Mouse (Mus musculus) adrenal gland, adult 8-10 months (tissue): ENCODE data around the gene Pgap3. TPM values are rescaled to one million over a fixed set of nuclear protein-coding genes. Genes with fewer than 3 reads are reported as not detected.

Experiments used
- DNase-seq: peaks from one replicate; pipeline ENCODE4 v3.0.0; 2022
- total RNA-seq, 4 experiments: library from RNA; stranded (reverse); gene quantifications; 2 replicates each; pipeline ENCODE4 v1.2.4; 2022

Gene Pgap3
- total RNA-seq, result 10 to 100 TPM in 1 of 4 experiments, 1 to 10 TPM in 3; 5.7 to 10.5 (median 7.5) TPM

DNA sequence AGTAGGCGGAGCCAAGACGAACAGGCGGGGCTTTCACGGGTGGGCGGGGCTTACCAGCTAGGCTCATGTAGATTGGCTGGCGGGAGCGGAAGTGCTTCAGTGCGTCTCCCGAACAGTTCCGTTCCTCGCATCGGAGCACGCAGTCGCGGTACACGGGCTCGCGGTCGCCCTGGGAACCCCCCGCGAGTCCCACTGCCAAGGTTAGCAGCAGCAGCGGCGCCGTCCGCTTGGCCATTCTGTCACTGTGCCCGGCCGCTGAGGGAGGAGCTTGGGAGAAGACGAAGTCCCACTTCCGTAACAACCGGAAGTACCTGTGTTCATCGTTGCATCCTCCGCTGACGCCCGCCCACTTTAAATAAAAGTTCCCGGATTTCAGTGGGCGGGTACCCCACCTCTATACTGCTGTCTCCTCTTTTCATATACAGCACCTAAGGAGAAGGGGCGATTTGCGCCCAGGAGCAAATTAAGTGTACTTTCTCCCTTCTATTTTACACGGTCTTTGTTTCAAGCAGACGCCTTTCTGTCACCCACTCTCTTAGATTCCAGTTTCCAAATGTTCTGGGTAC, at the start of gene Pgap3:
TSS of gene Pgap3 (minus strand) at position 330 of the 566 bp plus-strand sequence.
- peak; percentile 84 for DNase-seq

DNA sequence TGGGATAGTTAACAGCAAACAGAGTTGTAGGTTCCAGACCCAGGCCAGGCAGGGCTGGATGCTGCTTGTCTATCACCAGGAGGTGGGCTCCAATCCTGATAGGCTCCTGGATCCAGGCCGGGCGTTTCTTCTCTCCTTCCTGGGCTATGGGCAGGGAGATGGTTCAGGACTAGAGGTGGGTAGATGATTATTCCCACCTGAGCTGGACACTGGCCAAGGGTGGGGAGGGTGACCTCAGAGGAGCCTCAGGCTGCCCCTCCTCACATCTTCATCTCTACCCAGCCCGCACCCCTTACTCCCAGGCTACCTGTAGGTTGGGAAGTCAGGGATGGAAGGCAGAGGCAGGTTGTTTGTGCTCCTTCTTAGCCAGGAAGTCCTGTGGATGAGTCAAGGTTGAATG, 49.1 kb upstream of the Pgap3 start:
- no peak for DNase-seq

DNA sequence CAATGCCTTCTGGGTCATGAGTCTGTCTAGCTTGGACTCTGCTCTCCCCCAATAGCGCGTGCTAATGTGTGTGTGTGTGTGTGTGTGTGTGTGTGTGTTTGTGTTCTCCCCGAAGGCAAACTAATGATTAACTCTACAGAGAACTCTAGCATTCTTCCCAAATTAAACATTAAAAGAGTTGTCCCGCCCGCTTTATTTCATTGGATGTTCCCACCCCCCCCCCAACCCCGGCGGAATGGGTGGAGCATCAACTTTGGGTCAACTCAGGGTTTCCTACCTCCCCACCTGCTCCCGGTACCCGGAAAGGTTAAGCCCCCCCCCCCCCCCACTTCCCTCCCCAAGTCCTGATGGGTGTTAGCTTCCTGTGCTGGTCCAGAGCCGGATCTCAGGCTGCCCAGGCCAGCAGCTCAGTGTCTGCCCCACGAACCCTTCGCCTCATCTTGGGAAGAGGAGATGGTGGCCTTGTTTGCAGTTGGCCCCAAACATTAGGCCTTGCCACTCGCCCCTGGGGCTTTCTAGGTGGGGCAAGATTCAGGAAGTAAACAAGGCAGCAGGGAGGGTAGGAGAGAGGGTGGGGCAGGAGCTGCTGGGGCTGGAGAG, 48.0 kb upstream of the Pgap3 start:
- DNase-seq, result no peak

DNA sequence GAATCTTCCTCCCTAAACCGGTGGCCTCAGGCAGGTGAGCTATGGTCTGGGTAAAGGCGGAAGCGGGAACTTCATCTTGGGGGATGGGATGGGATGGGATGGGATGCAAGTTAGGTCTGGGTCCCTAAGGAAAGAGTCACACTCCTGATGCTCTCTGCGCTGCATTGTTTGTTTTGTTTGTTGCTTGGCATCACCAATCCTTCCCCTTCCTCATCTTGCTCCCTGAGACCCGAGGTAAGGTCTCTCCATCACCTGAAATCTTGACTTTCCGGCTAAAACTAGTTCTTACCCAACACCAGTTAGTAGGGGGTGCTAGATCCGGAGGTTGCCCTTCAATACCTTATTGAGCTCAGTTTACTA, 47.2 kb upstream of the Pgap3 start:
- DNase-seq, result no peak

DNA sequence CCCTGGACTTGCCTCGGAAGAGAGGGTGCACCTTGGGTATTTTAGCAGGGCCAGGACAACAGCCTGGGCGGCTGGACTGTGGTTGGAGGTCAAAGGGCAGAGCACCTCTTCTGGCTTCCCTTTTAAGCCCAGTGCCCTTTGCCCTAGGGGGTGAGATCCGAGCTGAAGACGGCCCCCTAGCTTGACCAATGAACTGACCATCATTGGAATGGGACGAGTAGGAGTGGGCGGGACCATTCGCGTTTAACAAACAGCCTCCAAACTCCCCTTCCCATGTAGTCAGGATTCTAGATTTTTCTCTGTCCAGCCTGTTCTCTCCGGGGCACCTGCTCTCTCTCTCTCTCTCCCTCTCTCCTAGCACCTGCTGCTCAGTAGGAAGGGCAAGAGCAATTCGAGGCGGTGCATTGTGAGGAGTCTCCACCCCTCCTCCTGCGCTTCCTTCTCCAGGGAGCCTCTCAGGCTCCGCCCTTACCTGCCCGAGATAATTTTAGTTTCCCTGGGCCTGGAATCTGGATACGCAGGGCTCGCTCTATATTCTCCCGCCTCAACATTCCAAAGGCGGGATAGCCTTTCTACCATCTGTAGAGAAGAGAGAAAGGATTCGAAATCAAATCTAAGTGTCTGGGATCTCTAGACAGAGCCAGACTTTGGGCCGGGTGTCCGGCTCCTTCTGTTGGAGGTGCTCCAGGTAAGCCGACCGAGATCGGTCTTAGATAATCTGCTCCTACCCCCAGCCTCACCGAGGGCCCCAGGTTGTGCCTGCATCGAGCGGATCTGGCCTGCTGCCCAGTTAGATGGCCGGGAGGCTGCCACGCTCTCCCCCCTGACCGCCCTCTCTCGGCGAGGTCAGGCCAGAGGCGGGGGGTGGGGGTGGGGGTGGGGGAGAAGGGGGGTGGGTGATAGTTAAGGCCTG, 46.5 kb upstream of the Pgap3 start:
- no peak for DNase-seq

DNA sequence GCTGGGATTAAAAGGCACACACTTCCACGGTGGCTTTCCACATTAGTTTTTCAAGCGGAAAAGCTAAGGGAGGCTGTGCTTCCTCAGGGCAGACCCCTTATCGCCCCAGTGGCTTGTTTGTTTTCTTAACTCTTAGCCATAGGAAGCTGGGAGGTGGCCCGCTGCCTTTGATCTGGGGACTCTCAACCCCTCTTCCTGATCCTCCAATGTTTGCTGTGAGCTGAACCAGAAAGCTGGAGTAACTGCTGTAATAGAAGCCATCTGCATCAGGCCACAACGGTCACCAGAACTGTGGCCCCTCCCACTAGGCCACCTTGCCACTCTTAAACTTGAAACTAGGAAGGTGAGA, 45.9 kb upstream of the Pgap3 start, which contains the start of gene Grb7:
TSS of gene Grb7 (plus strand) at position 182 of the 349 bp plus-strand sequence.
- no peak for DNase-seq

DNA sequence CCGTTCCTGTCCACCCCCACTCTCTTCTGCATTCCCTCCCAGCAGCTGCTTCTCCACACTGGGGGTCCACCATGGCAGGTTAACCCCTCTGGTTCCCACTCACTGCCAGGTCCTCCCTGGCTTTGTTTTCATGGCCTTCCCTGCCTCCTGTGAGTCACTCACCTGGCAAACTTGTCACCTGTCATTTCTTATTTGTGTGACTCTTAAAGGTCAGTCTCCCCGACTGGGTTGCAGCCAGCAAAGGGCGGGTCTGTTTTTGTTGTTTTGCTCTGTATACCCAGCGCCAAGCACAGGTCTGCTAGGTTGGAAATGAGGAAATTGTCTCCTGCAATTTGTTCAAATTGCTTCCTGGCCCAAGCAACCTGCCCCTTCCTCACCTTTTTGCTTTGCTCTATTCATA, 45.4 kb upstream of the Pgap3 start:
- DNase-seq, result no peak

DNA sequence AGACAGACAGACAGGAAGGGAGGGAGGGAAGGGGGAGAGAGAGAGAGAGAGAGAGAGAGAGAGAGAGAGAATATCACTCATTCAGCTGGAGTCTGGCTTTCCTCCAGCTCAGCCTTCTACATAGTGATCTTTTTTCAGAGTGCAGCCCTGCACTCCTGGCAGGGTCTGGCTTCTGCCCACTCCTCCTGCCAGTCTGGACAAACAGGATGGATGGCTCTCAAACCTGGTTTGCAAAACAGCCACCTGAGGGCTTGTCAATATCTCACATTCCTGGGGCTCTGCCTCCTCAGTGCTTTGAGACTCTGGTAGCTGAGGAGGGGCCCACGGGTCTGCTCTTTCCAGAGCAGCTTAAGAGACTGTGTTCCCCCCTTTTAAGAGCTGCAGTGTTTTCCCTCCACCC, 44.9 kb upstream of the Pgap3 start:
- no peak for DNase-seq

DNA sequence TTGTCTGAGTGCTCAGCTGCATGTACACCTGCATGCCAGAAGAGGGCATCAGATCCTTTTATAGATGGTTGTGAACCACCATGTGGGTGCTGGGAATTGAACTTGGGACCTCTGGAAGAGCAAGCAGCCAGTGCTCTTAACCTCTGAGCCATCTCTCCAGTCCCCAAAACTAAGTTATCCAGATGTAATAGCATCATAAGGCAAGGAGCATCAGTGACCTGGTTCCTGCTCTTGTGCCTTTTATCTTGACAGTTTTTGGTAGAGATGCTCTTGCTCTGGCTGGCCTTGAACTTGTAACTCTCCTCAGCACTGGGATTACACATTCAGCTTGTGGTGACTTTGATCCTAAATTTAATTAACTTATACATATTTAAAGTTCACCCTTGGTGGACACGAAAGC, 43.4 kb upstream of the Pgap3 start:
- DNase-seq, result no peak

DNA sequence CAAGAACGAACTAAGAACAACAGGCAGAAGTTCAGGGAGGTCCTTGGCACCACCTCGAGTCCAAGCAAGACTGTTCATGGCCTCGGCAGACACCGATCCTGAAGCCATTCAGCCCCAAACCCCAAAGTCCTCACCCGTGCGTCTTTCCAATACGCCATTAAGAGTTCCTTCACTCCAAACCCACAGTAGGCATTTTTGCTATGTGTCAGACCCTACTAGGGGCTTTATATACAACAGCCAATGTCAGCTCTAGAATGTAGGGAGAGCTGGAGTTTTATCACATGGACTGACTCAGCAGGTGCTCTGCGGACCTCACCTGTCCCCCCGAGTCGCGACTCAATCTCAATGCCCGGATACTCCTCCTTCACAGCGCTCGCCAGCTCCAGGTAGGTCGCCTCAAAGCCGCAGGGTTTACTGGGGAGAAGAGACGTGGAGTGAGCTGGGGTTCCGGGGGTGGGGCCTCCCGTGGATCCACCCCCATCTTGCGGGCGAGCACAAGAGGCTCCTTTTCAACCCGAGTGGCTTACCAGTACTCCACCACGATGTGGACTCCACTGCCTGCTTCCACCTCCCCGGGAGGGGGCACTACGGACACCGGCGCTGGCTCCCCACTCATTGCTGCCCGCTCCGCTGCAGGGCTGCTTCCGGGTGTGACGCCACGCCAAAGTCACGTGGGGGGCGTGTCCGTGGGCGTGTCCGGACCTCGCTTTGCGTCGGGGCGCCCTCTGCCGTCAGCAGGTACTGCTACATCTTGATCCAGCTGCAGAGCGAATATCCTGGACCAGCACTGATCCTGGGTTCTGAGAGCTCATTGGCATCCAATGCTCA, 38.3 kb upstream of the Pgap3 start, which contains the start of gene Mien1:
TSS of gene Mien1 (minus strand) at position 661 of the 828 bp plus-strand sequence.
- DNase-seq, result peak; percentile 89

DNA sequence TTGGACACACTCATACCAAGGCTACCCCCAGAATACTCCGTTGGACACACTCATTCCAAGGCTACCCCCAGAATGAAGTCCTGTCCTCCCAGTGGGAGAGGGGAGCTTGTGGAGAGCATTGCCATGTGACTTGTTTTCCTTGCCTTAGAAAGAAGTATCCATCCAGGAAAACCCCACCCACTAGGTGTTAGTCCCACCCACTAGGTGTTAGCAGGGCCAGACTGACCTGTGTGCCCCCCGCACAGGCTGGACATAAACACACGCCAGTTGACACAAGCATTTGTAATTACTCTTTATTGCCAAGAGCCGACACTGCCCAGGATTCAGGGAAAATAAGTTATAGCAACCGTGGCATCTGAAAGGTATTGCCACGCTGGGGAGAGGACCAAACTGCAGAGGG, 37.2 kb upstream of the Pgap3 start:
- DNase-seq, result no peak

DNA sequence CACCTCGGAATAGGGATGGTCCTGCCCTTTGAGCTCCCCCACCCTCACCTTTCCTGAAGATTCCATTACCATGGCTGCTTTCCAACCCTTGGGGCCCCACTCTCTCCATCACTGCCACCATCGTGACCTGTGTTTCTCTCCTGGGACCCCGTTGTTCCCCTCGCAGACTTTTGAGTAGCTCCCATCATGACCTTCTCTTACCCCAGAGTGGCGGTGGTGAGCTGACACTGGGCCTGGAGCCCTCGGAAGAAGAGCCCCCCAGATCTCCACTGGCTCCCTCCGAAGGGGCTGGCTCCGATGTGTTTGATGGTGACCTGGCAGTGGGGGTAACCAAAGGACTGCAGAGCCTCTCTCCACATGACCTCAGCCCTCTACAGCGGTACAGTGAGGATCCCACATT, 35.4 kb upstream of the Pgap3 start:
- no peak for DNase-seq

DNA sequence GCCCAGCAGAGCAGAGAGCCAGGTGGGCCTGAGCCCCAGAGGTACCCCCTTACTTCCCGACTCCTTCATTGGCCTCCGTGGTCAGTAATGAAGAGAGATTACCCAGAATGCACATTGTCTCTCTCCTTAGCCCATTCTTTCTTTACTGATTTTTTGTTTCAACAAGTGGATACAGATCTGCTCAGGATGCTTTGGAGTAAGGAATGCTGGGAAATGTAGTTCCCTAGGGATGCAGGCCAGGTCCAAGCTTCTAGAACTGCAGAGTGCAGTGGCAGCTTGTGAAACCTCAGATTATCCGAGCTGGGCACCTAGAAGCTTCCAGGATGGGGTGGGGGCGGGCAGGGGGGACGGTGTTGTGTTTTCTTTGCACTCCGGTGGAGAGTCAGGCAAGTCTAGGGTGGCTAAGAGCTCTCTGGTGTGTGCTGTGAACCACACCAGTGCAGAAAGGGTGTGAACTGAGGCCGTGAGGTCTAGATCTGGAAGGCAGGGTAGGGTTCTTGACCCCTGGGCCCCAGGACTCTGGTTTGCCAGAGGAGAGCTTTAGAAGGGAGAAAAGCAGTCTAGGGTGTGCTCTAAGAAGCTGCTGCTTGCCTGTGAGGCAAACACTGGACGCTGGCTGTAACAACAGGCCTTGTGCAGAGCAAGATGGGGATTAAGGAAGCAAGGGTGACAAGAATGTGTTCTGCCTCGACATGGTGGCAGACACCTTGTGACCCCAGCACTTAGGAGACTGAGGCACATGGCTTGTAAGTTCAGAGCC, 31.6 kb upstream of the Pgap3 start:
- DNase-seq, result no peak

DNA sequence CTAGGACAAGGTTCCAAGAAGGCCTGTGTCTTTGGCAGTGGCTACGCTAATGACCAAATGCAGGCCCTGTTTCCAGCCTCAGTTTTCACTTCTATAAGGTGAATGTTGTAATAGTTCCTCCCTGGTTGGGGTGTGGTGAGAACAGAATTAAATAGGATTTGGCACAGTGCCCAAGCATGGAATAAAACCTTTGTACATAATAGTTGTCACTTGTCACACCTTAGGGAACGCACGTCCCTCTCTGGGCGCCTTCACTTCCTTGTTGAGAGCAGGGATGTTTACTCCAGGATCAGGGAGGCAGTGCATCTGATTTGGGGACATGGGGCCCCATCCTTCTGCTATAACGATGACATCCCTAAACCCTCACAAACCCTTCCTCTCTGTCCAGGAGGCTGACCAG, 28.1 kb upstream of the Pgap3 start:
- DNase-seq, result no peak

DNA sequence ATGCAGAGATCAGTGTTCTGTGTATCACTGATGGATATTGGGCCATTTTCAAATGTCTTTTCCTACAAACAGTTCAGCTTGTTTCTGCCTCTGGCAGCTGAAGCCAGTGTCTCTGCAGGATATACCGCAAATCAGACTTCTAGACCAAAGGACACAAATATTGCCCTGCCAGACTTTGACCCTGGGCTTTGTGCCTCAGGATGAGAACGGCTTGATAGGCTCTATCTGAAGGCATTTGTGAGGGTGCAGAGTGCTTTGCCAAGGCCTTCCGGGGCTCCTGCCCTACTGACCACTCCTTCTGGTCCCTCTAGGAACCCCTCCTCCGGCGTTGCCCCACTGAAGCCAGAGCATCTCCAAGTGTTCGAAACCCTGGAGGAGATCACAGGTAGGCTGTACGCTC, 26.3 kb upstream of the Pgap3 start:
- no peak for DNase-seq

DNA sequence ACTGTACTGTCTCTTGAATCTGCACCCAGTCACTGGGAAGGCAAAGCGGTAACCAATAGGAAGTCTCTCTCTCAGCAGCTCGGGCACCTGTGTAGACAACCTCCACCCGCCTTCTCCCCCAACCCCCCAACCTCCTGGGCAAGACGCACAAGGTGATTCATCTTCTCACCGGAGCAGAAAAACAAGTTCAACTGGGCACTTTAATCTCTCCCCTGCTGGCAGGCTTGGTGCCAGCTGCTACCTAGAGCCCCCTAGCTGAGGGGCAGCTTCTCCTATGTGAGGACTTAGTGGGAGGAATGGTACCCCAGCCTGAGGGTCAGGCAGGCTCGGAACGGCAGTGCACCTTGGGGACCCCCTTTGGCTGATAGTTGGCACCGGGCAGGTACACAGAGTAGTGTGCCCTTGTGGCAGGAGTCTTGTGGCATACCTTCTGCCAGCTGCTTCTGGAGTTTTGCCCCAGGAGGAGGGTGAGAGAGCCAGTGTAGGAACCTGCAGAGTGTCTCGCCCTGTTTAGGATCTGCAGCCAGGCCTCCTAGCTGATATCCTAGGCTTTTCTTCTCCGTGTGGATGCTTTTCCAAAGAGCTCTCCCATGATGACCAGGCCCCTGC, 18.8 kb upstream of the Pgap3 start:
- no peak for DNase-seq

DNA sequence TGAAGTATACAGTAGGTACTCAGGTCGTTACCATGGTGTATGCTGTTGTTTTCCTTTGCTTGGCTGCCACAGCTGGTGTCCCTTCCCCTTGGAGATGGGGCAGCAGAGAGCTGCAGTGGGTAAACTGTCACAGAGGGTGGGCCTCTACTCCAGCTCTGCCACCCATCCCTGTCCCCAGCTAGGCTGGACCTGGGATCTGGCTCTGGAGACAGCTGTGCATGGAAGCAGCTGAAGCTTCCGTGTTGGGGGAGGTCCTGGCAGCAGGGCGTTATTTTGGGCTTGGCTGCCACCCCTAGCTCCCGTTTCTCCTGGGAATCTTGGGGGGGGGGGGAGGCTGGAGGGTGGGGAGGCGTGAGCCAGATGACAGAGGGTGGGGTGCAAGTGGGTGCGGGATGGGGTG, 18.0 kb upstream of the Pgap3 start:
- DNase-seq, result no peak

DNA sequence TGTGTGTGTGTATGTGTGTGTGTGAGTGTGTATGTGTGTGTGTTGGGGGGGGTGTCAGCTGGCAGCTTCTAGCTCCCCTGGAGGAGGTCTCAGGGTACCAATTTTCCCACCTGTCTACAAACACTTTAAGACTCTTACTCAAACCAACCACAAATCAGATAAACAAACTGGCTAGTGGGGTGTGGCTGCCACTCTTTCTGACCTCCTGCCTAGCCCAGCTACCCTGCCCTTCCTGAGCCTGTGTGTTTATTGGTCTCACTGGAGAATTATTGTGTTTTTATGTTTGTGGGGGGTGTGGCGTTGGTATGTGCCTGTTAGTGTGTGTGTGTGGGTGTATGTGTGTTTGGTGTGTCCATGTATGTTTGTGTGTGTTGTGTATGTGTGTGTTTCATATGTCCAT, 16.8 kb upstream of the Pgap3 start:
- DNase-seq, result no peak

DNA sequence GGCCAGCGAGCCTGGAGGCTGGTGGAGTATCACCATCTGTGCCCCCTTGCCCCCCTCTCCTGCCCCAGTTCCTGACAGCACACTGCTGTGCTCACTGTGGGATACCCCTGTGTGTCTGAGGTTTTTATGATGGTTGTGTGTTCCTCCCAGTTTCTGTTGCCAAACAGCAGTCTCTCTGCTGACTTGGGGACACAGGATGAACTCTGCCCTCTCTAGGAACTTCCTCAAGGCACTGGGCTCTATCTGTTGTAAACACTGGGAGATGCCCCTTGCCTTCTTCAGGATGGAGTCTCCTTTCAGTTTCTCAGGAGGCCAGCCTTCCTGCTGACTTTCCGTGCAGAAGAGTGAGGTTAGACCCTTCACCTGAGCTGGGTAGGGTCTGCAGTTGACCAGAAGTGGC, 13.9 kb upstream of the Pgap3 start:
- no peak for DNase-seq

DNA sequence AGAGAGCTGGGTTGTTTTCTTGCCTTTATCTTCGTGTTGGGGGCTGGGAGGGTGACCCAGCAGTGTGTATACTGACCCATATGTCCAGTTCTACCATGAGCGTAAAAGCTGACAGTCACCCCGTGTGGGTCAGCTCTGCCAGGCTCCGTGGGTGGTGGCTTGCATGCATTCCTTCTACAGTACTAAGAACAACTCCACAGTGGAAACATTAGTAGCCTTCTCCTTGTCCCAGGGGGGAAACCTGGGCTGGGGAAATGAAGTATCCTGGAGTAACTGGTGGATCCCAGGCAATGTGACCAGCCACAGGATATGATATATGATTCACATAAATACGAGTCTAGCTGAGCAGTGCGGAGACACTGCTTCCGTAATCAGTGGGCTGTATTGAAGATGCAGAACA, 13.4 kb upstream of the Pgap3 start:
- no peak for DNase-seq

DNA sequence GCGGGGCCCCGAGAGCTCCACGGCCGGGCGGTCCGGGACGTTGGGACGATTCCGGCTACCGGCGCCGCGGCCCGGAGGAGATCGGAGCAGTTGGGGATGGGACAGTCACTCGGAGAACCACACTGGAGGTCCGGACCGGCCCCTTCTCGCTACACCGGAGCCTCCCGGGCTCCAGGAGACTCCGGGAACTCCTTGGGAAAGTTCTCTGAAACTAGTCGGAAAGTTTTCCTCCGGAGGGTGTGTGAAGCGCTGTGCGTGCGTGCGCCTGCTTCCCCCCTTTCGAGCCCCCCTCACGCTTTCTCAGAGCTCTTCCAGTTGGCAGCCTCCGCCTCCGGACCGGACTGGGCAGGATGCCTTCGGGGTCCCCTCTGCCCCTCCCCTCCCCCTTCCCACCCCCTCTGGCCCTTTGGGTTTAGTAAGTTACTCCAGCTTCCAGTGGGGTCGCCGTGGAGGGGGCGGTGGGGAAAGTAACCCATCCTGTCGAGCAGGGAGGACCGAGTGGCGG, 12.6 kb upstream of the Pgap3 start:
- DNase-seq, result no peak
